Mouse (Mus musculus) frontal cortex, postnatal 25 days (tissue): Measurements from ENCODE around the gene Gm37240.

Source experiments
- DNase-seq, 2 experiments: peaks; one replicate each; pipeline ENCODE4 v3.0.0; 2022; ENCODE audit warnings: low spot score in 2 of 2

The Gm37240 gene

GRCm38 (mm10) chr3:85339926-85340325, 547.4 kb downstream of the Gm37240 start:
- no peak for DNase-seq

- DNase-seq: no peak
Measured at GRCm38 (mm10) chr3:85339269-85339820, 548.0 kb downstream of the Gm37240 start.

GRCm38 (mm10) chr3:85338755-85339095, 548.6 kb downstream of the Gm37240 start:
- no peak for DNase-seq

- no peak for DNase-seq
Measured at GRCm38 (mm10) chr3:85337881-85338754, 549.2 kb downstream of the Gm37240 start.

GRCm38 (mm10) chr3:85335517-85335916, 551.8 kb downstream of the Gm37240 start:
- DNase-seq: no peak

- DNase-seq: no peak
Measured at GRCm38 (mm10) chr3:85332276-85332675, 555.0 kb downstream of the Gm37240 start.

- no peak for DNase-seq
Measured at GRCm38 (mm10) chr3:85318256-85318655, 569.1 kb downstream of the Gm37240 start.

- DNase-seq: no peak
Measured at GRCm38 (mm10) chr3:85317306-85317705, 570.0 kb downstream of the Gm37240 start.

- DNase-seq: no peak
Measured at GRCm38 (mm10) chr3:85314961-85315360, 572.4 kb downstream of the Gm37240 start.

- DNase-seq: no peak
Measured at GRCm38 (mm10) chr3:85313646-85314255, 573.6 kb downstream of the Gm37240 start.

GRCm38 (mm10) chr3:85311176-85311575, 576.1 kb downstream of the Gm37240 start:
- DNase-seq: no peak

- peak in 1 of 2 experiments; percentile 55 for DNase-seq
Measured at GRCm38 (mm10) chr3:85310401-85310989, 576.8 kb downstream of the Gm37240 start.

- no peak for DNase-seq
Measured at GRCm38 (mm10) chr3:85309168-85309567, 578.1 kb downstream of the Gm37240 start.

GRCm38 (mm10) chr3:85308706-85309105, 578.6 kb downstream of the Gm37240 start:
- DNase-seq: no peak

- no peak for DNase-seq
Measured at GRCm38 (mm10) chr3:85301851-85302250, 585.5 kb downstream of the Gm37240 start.

GRCm38 (mm10) chr3:85301336-85301735, 586.0 kb downstream of the Gm37240 start:
- DNase-seq: no peak

GRCm38 (mm10) chr3:85299649-85300550, 587.4 kb downstream of the Gm37240 start:
- DNase-seq: no peak

GRCm38 (mm10) chr3:85295229-85295628, 592.1 kb downstream of the Gm37240 start:
- DNase-seq: peak in 1 of 2 experiments; percentile 34

GRCm38 (mm10) chr3:85287627-85288026, 599.7 kb downstream of the Gm37240 start:
- no peak for DNase-seq

- no peak for DNase-seq
Measured at GRCm38 (mm10) chr3:85284483-85284882, 602.8 kb downstream of the Gm37240 start.

GRCm38 (mm10) chr3:85282816-85283215, 604.5 kb downstream of the Gm37240 start:
- DNase-seq: no peak
